Mouse (Mus musculus) embryonic facial prominence, embryonic 15.5 days (tissue): ENCODE results near the gene Jak3. TPM values are rescaled to one million over a fixed set of nuclear protein-coding genes. Genes with fewer than 3 reads are reported as not detected.
A peak's percentile ranks its signal among the peaks of the same experiment; 100 is the strongest.

ENCODE experiments used
- ATAC-seq: fragments of 200-750 bp; cut with Nextera tagmentation; 2 replicates; pipeline ENCODE4 v1.8.0; 2017; ENCODE audit warnings: low read depth, moderate TSS enrichment; ENCODE audit not compliant: insufficient number of reproducible peaks, low FRiP score, low TSS enrichment
- H3K27ac ChIP-seq: fragments of 300-500 bp; sonication (generic); replicated peaks from 2 replicates; pipeline ENCODE4 v1.5.1; 2015; ENCODE audit warnings: mild to moderate bottlenecking, inconsistent platforms
- H3K27me3 ChIP-seq: fragments of 300-500 bp; sonication (generic); 2 replicates; pipeline ENCODE4 v1.6.1; 2015; ENCODE audit warnings: inconsistent platforms
- H3K36me3 ChIP-seq: fragments of 300-500 bp; sonication (generic); 2 replicates; pipeline ENCODE4 v1.6.1; 2015; ENCODE audit warnings: mild to moderate bottlenecking, inconsistent platforms
- H3K4me1 ChIP-seq: fragments of 300-500 bp; sonication (generic); 2 replicates; pipeline ENCODE4 v1.6.1; 2015; ENCODE audit warnings: inconsistent platforms
- H3K4me2 ChIP-seq: fragments of 300-500 bp; sonication (generic); replicated peaks from 2 replicates; pipeline ENCODE4 v1.6.1; 2015; ENCODE audit warnings: mild to moderate bottlenecking, inconsistent platforms
- H3K4me3 ChIP-seq: fragments of 300-500 bp; sonication (generic); replicated peaks from 2 replicates; pipeline ENCODE4 v1.5.1; 2015; ENCODE audit warnings: mild to moderate bottlenecking, inconsistent platforms
- H3K9ac ChIP-seq: fragments of 300-500 bp; sonication (generic); 2 replicates; pipeline ENCODE4 v1.6.1; 2015; ENCODE audit warnings: inconsistent platforms
- H3K9me3 ChIP-seq: fragments of 300-500 bp; sonication (generic); replicated peaks from 2 replicates; pipeline ENCODE4 v1.6.1; 2016; ENCODE audit warnings: inconsistent platforms
- WGBS: fragments of 180-500 bp; shearing (Covaris S2); methylation state at CpG from one replicate; pipeline ENCODE4 v1.1.7; 2015; 5-methylcytosine and 5-hydroxymethylcytosine counted together
- polyA plus RNA-seq: library from polyadenylated mRNA; unstranded; fragments of >200 nt; fragmentation: Nextera tagmentation; extraction: Ambion mirVana; gene quantifications from 2 replicates; pipeline ENCODE4 v1.2.1, GENCODE M21; 2015

The Jak3 gene
- polyA plus RNA-seq, 1 experiment from 2014 or later: 6.3 TPM

- H3K4me3 ChIP-seq: 0 out of 2 replicates have a peak overlapping the region, but pooled peaks have one; percentile 12
Observed at GRCm38 (mm10) chr8:71709800-71710446, 33.8 kb downstream of the Jak3 start.

GRCm38 (mm10) chr8:71711574-71711973, 35.5 kb downstream of the Jak3 start:
- no peaks in the 10 kb centered on the region for H3K4me1 ChIP-seq
- H3K27ac ChIP-seq: no peak overlapping the region
- H3K27me3 ChIP-seq: peaks cover 30% of the 10 kb centered on the region
- H3K4me3 ChIP-seq: no peak overlapping the region
- no peaks in the 10 kb centered on the region for H3K36me3 ChIP-seq
- H3K9ac ChIP-seq: no peak overlapping the region
- ATAC-seq: no peak
- WGBS: 74% methylated on average over 2 of the region's 2 CpGs
- no peaks in the 10 kb centered on the region for H3K9me3 ChIP-seq
- H3K4me2 ChIP-seq: no peak overlapping the region

More at GRCm38 (mm10) chr8:71709800-71710446, 33.8 kb downstream of the Jak3 start:
- 19% methylated on average over 25 of the region's 25 CpGs for WGBS
- Histone ChIP-seq H3K27me3 (peaks cover 35% of the 10 kb centered on the region), H3K9ac (no peak overlapping the region), H3K4me1 (no peaks in the 10 kb centered on the region), H3K9me3 (no peaks in the 10 kb centered on the region), H3K27ac (no peak overlapping the region), H3K4me2 (peak overlapping the region; percentile 41), H3K36me3 (no peaks in the 10 kb centered on the region)
- no peak for ATAC-seq

DNA sequence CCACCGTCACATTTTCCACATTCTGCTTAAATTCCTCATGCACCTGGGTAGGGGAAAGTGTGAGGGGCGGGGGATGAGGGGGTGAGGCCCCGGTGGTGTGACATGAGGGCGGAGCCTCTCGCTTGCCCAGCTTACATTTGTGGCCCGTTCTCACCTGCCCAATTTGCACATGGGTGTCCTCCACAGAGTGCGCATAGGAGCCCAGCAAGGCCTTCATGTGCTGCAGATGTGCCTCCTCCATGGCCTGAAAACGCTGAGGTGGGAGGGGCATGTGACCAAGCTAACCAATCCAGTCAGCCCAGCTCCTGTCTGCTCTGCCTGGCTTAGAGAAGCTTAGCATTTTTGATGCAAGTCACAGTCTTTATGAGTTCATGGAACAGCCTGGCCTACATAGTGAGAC, 39.4 kb downstream of the Jak3 start:
- Histone ChIP-seq H3K4me1 (no peaks in the 10 kb centered on the region), H3K4me3 (no peak overlapping the region), H3K9ac (no peak overlapping the region), H3K9me3 (no peaks in the 10 kb centered on the region), H3K4me2 (no peak overlapping the region), H3K27ac (no peak overlapping the region), H3K36me3 (no peaks in the 10 kb centered on the region), H3K27me3 (no peaks in the 10 kb centered on the region)
- WGBS: 45% methylated on average over 8 of the region's 8 CpGs
- no peak for ATAC-seq

- no peak overlapping the region for H3K4me2 ChIP-seq
- no peaks in the 10 kb centered on the region for H3K9me3 ChIP-seq
- no peaks in the 10 kb centered on the region for H3K36me3 ChIP-seq
- WGBS: 79% methylated on average over 13 of the region's 13 CpGs
- no peaks in the 10 kb centered on the region for H3K27me3 ChIP-seq
- ATAC-seq: no peak
- H3K4me3 ChIP-seq: no peak overlapping the region
- no peaks in the 10 kb centered on the region for H3K4me1 ChIP-seq
- H3K27ac ChIP-seq: no peak overlapping the region
- no peak overlapping the region for H3K9ac ChIP-seq
Observed at GRCm38 (mm10) chr8:71716561-71717053, 40.5 kb downstream of the Jak3 start.

DNA sequence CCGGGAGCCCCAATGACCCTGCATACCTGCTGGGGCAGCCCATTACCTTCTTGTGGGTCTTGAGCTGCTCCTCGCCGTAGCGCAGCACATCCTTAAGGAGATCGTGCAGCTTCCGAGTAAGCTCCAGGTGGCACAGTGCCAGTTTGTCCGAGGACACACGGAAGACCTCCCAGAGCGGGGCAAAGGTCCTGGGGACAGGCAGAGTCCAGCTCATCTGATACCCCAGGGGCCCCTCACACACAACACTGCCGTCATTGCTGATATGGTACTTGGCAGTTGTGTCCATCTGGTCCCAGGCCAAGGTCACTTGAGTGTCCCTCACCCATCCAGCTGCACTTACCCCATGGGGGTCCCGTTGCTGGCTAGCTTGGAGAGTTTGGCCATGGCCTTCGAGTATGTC, 41.0 kb downstream of the Jak3 start:
- 87% methylated on average over 12 of the region's 12 CpGs for WGBS
- ATAC-seq: no peak
- Histone ChIP-seq H3K27me3 (no peaks in the 10 kb centered on the region), H3K36me3 (no peaks in the 10 kb centered on the region), H3K9me3 (no peaks in the 10 kb centered on the region), H3K4me2 (no peak overlapping the region), H3K4me3 (no peak overlapping the region), H3K4me1 (no peaks in the 10 kb centered on the region), H3K27ac (no peak overlapping the region), H3K9ac (no peak overlapping the region)

GRCm38 (mm10) chr8:71718252-71718651, 42.2 kb downstream of the Jak3 start:
- 18% methylated on average over 3 of the region's 3 CpGs for WGBS

DNA sequence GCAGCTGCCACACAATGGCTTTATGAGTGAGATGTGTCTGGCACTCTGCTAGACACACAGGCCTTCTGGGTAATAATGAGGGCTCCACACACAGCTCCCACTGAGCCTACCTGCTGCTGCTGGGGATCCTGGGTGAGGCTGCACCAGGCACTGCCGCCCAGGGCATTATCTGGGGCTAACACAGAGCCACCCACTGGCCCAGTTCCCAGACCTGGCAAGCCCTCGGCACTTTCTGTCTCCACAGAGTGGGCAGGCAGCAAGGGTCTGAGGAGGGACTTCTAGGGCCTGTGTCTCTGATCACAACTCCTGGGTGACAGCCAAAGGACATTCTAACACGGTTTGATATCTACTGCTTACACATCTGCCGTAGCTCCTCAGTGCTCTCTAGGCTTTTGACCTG, 43.1 kb downstream of the Jak3 start:
- H3K9me3 ChIP-seq: no peaks in the 10 kb centered on the region
- H3K36me3 ChIP-seq: no peaks in the 10 kb centered on the region
- 56% methylated on average over 4 of the region's 4 CpGs for WGBS
- ATAC-seq: no peak
- H3K9ac ChIP-seq: no peak overlapping the region
- H3K4me1 ChIP-seq: no peaks in the 10 kb centered on the region
- no peak overlapping the region for H3K4me3 ChIP-seq
- no peak overlapping the region for H3K27ac ChIP-seq
- H3K27me3 ChIP-seq: 0 out of 2 replicates have a peak, but pooled peaks cover 2% of the 10 kb centered on the region
- no peak overlapping the region for H3K4me2 ChIP-seq

More at GRCm38 (mm10) chr8:71718252-71718651, 42.2 kb downstream of the Jak3 start:
- Histone ChIP-seq H3K27me3 (no peaks in the 10 kb centered on the region), H3K9ac (no peak overlapping the region), H3K36me3 (no peaks in the 10 kb centered on the region), H3K4me1 (no peaks in the 10 kb centered on the region), H3K4me2 (no peak overlapping the region), H3K9me3 (no peaks in the 10 kb centered on the region), H3K27ac (no peak overlapping the region), H3K4me3 (no peak overlapping the region)
- no peak for ATAC-seq

GRCm38 (mm10) chr8:71719928-71720457, 43.9 kb downstream of the Jak3 start:
- Histone ChIP-seq H3K27ac (no peak overlapping the region), H3K9ac (no peak overlapping the region), H3K4me1 (peaks cover 2% of the 10 kb centered on the region), H3K9me3 (no peaks in the 10 kb centered on the region), H3K4me3 (no peak overlapping the region), H3K4me2 (no peak overlapping the region), H3K27me3 (peaks cover 10% of the 10 kb centered on the region), H3K36me3 (no peaks in the 10 kb centered on the region)
- 42% methylated on average over 7 of the region's 7 CpGs for WGBS
- ATAC-seq: no peak

- H3K9ac ChIP-seq: no peak overlapping the region
- H3K9me3 ChIP-seq: no peaks in the 10 kb centered on the region
- 47% methylated on average over 14 of the region's 14 CpGs for WGBS
- peaks cover 10% of the 10 kb centered on the region for H3K4me1 ChIP-seq
- H3K4me2 ChIP-seq: no peak overlapping the region
- ATAC-seq: no peak
- no peak overlapping the region for H3K27ac ChIP-seq
- H3K36me3 ChIP-seq: no peaks in the 10 kb centered on the region
- H3K27me3 ChIP-seq: peaks cover 27% of the 10 kb centered on the region
- no peak overlapping the region for H3K4me3 ChIP-seq
Observed at GRCm38 (mm10) chr8:71723047-71723551, 47.0 kb downstream of the Jak3 start.

DNA sequence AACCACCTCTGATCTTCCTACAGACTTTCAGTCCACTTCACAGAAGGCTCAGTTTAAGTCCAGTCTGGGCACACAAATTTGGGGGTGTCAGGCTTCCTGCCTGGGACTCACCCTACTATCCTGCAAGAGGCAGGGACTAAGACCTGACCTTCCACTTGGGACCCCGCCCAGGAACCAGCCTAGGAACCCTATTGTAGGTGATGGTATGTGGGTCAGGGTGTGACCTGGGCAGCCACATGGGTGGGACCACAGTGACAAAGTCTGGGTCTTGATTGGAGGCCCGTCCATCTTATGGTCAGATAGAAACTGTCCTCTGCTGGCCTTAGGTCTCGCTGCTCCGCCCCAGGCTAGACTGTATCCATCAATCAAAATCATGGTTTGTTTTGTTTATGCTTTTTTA, 48.3 kb downstream of the Jak3 start:
- Histone ChIP-seq H3K4me1 (peaks cover 19% of the 10 kb centered on the region), H3K36me3 (no peaks in the 10 kb centered on the region), H3K9me3 (no peaks in the 10 kb centered on the region), H3K27ac (no peak overlapping the region), H3K4me2 (no peak overlapping the region), H3K4me3 (no peak overlapping the region; the same call in 1 of the 2 replicates), H3K9ac (no peak overlapping the region), H3K27me3 (peaks cover 27% of the 10 kb centered on the region)
- no peak for ATAC-seq
- 59% methylated on average over 4 of the region's 4 CpGs for WGBS

GRCm38 (mm10) chr8:71725122-71725924, 49.2 kb downstream of the Jak3 start, which contains the start of gene Fcho1:
Gene Fcho1, minus strand, starts transcription at chr8:71725716.
- H3K27ac ChIP-seq: no peak within 1 kb of the TSS
- peak within 1 kb of the TSS; percentile 86 for H3K4me2 ChIP-seq
- peak within 1 kb of the TSS; percentile 24 for H3K9ac ChIP-seq
- H3K4me3 ChIP-seq: peak within 1 kb of the TSS; percentile 59
- peak; percentile 74 for ATAC-seq
- no peaks in the 10 kb centered on the region for H3K9me3 ChIP-seq
- no peaks in the 10 kb centered on the region for H3K36me3 ChIP-seq
- H3K27me3 ChIP-seq: peaks cover 29% of the 10 kb centered on the region
- WGBS: under 1% methylated on average over 54 of the region's 54 CpGs
- H3K4me1 ChIP-seq: peaks cover 19% of the 10 kb centered on the region
